Mouse (Mus musculus) fat pad, adult 2 months (tissue): ENCODE data around the gene Wwp2.

Source experiments
- DNase-seq: peaks from one replicate; pipeline ENCODE4 v3.0.0-alpha.2; 2011; ENCODE audit warnings: low read depth, low spot score; ENCODE audit errors: extremely low read depth

The Wwp2 gene

GRCm38 (mm10) chr8:107505271-107505670, 69.1 kb downstream of the Wwp2 start:
- no peak for DNase-seq

GRCm38 (mm10) chr8:107507019-107507418, 70.9 kb downstream of the Wwp2 start:
- DNase-seq, result no peak

GRCm38 (mm10) chr8:107510204-107510603, 74.0 kb downstream of the Wwp2 start:
- DNase-seq, result no peak

GRCm38 (mm10) chr8:107510766-107511165, 74.6 kb downstream of the Wwp2 start:
- DNase-seq, result no peak

- DNase-seq, result no peak
Measured at GRCm38 (mm10) chr8:107513249-107513648, 77.1 kb downstream of the Wwp2 start.

- peak; percentile 70 for DNase-seq
Measured at GRCm38 (mm10) chr8:107514949-107515721, 79.0 kb downstream of the Wwp2 start.

- no peak for DNase-seq
Measured at GRCm38 (mm10) chr8:107518726-107519125, 82.6 kb downstream of the Wwp2 start.

- DNase-seq, result no peak
Measured at GRCm38 (mm10) chr8:107519860-107520259, 83.7 kb downstream of the Wwp2 start.

- peak; percentile 52 for DNase-seq
Measured at GRCm38 (mm10) chr8:107521788-107522554, 85.8 kb downstream of the Wwp2 start.

- DNase-seq, result no peak
Measured at GRCm38 (mm10) chr8:107522555-107522833, 86.3 kb downstream of the Wwp2 start.

- DNase-seq, result no peak
Measured at GRCm38 (mm10) chr8:107524535-107524934, 88.4 kb downstream of the Wwp2 start.

GRCm38 (mm10) chr8:107528786-107529185, 92.6 kb downstream of the Wwp2 start:
- DNase-seq, result no peak

GRCm38 (mm10) chr8:107537472-107537871, 101.3 kb downstream of the Wwp2 start:
- no peak for DNase-seq

GRCm38 (mm10) chr8:107540623-107541022, 104.5 kb downstream of the Wwp2 start:
- DNase-seq, result no peak

- no peak for DNase-seq
Measured at GRCm38 (mm10) chr8:107541369-107541768, 105.2 kb downstream of the Wwp2 start.

GRCm38 (mm10) chr8:107542151-107542550, 106.0 kb downstream of the Wwp2 start:
- DNase-seq, result no peak

- DNase-seq, result no peak
Measured at GRCm38 (mm10) chr8:107543714-107544113, 107.5 kb downstream of the Wwp2 start.

GRCm38 (mm10) chr8:107544211-107544610, 108.0 kb downstream of the Wwp2 start:
- DNase-seq, result no peak

- DNase-seq, result no peak
Measured at GRCm38 (mm10) chr8:107544651-107545174, 108.5 kb downstream of the Wwp2 start.

GRCm38 (mm10) chr8:107545621-107546152, 109.5 kb downstream of the Wwp2 start:
- no peak for DNase-seq

- DNase-seq, result no peak
Measured at GRCm38 (mm10) chr8:107546154-107546553, 110.0 kb downstream of the Wwp2 start.

GRCm38 (mm10) chr8:107546817-107547216, 110.7 kb downstream of the Wwp2 start:
- no peak for DNase-seq
